Mouse (Mus musculus) adrenal gland, postnatal 10 days (tissue): ENCODE results near the gene Ror1. TPM values are rescaled to one million over a fixed set of nuclear protein-coding genes. Genes with fewer than 3 reads are reported as not detected.

Source experiments
- DNase-seq: peaks from one replicate; pipeline ENCODE4 v3.0.0; 2021; ENCODE audit warnings: mixed read lengths
- total RNA-seq, 2 experiments: library from RNA; stranded (reverse); gene quantifications; 2 replicates each; pipeline ENCODE4 v1.2.3; 2021

Gene Ror1
- total RNA-seq, 2 experiments from 2014 or later = 5.5 to 6.2 TPM

DNA sequence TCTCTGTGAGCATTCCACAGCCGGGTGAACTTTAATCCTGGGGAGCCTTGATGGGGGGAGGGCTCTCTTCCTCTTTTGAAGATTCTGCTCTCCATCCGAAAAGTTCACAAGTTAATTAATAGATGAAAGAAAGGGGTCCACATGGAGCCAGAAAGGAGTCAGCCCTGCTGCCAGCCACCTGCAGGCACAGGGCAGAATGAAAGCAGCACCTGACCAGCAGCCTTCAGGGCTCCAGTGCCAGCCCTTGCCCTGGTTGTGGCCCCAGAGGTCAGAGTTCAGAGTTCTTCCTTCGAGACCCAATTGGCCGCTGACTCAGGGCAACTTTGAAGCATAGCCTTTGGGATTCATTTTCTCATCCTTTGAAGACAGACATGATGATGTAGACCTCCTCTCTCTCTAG is 23.1 kb downstream of the Ror1 start:
- DNase-seq = no peak

DNA sequence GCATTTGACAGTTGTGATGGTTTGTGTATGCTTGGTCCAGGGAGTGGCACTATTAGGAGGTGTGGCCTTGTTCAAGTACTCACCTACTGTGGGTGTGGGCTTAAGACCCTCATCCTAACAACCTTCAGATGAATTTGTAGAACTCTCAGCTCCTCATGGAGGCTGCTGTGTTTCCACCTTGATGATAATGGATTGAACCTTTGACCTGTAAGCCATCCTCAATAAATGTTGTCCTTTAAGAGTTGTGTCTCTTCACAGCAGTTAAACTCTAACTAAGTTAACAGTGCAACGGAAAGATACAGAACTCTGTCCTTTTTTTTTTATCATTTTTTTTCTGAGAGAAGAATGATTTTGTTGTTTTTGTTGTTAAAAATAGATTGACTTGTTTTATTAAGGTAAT is 23.8 kb downstream of the Ror1 start:
- DNase-seq = no peak

DNA sequence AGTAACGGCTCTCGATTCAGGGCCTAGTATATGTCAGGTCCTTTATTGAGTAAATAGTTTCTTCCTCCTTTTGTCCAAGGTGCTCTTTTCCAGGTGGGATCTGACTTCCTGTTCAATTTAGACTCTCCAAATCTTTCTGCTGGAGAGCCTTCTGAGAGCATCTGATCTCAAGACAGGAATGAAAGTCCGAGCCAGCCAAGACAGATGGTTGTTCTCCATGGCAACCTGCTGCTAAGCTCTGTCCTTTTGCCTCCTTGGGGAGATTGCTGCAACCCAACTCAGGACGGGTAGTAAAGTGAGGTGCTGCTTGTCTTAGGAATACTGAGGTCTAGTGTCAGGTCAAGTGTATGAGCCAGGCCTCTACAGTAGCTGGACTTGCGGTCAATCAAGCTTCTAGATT is 25.0 kb downstream of the Ror1 start:
- DNase-seq = no peak

DNA sequence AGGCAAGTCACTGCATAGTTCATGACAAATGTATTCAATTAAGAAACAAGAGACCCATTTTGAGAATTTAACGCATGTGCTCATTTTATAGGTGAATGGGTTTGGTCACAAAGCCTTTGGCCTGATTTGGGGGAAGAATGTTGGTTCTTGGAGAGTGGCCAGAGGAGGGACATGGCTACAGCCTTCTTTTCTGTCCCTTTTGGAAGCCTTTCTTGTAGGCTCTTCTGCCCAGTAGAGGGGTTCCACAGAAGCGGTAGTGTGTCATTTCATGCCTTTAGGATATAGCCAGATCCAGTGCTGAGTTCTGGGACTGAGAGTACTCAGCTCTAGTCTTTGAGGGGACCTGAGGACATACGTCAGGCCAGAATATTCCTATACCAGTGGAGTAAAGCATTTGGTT is 26.8 kb downstream of the Ror1 start:
- DNase-seq = no peak

GRCm38 (mm10) chr4:100123519-100123918 is 27.9 kb downstream of the Ror1 start:
- DNase-seq = no peak

DNA sequence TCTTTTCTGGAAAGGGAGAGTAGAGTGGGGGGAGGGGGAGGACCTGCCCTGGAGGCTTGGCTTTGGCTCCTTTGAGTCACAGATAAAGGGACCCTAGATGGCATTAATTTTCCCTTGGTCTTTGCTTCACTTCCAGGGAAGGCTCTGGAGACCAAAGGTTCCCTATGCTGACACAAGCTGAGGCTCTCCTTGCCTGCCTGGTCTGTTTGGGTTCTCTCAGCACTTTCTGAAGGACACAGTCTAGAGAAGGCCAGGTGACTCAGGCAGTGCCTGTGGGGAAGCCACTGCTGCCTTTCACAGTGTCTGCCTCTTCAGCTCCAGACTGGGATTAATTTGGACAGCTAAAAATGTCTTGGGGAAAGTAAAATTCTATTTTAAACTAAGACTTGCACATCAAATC is 28.5 kb downstream of the Ror1 start:
- peak; percentile 48 for DNase-seq

GRCm38 (mm10) chr4:100124935-100125334 is 29.3 kb downstream of the Ror1 start:
- no peak for DNase-seq

DNA sequence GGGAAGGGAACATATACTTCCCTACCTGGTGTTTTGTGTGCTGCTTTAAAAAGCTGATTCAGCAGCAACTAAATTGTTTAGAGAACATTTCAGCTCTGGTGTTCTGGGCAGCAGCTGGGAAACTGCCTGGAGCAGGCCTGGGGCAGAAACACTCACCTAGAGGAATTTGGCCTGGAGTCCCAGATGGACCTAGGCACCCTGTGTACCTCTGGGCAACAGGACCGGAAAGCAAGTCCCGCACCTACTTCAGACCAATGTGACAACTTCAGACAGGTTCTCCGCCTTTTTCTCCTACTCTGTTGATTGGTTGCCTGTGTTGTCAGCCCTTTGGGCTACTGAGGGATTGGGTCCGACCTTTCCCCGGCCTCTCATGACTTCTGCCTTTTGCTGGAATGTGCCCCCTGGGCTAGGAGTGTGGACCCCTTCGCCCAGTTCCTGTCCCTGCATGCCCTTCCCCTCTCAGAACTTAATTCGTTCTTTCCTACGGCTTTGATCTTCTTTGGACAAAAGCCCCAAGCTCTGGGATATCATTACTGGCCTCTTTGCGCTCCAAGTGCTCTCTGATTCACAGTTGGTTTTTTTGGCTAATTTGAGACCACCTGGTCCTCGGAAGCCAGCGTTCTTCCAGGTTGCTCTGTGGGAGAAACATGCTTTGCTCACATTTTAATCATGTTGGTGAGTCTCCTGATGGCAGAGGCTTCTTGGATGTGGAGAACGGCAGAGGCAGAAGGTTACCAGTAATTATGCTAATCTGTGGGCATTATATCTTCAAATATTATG is 31.1 kb downstream of the Ror1 start:
- no peak for DNase-seq

DNA sequence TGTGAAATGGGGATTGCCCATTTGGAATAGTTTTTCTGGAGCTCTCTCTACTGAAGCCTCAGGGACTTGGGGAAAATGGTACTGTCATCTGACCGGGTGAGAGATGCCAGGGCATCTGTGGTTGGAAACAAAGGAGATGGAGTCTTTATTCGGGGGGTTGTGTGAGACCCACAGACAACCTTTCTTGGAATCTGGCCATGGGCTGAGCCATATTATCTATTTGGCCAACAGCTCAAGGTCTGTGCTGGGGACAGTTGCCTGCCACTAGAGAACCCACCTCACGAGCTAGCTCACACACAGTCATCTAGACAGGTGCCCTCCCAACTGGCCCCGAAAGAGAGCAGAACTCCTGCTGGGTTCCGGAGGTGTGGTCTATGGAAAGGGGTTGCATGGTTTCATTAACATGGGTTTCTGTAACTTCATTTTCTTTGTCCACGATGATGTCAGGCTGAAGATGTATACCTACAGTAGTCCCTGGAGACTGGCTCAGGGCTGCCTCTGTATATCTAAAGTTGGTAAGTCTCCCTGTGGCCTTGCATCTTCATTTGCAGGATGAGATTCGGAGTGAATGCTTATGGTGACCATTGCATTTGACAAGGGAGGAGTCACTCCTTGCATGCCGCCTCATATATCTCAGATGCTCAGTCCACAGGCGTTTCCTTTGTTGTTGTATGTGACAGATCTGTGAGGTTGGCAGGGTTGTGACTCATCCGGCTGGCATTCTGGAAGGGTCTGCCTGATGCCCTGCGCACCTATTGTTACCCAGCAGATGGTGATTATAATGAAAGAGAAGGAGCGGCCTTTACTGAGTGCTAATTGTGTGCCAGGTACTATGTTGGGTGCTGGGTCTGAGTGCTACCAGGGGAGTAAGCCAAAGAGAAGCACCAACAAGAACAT is 32.7 kb downstream of the Ror1 start:
- no peak for DNase-seq

GRCm38 (mm10) chr4:100129201-100129600 is 33.6 kb downstream of the Ror1 start:
- DNase-seq = peak; percentile 52

DNA sequence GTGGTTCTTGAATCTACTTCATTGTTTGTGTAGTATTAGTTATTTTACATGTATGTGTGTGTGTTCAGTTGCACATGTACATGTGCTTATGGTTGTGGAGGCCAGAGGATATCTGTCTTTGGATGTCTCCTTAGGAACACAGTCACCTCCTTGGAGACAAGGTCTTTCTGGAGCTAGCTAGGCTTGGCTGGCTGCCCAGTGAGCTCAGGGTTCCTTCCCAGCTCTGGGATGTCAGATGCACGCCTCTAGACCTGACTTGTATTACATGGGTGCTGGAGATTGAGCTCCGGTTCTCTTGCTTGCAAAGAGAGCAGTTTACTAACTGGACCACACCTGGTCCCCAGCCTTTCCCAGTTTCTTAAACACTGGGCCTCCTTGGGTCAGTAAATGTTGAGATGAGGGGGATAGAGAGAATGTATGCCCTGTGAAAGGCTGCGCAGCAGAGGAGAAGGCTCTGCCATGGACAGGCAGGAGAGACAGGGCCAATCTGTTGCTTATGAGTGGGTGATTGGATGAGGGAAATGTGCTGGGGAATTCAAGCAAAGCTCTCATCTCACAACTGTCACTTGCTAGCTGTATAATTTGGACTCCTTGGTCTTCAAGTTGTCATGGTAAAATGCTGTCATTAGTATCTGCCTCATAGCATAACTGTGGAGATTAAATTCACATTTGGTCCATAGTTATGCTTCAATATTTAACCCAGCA is 35.3 kb downstream of the Ror1 start:
- DNase-seq = peak; percentile 64

DNA sequence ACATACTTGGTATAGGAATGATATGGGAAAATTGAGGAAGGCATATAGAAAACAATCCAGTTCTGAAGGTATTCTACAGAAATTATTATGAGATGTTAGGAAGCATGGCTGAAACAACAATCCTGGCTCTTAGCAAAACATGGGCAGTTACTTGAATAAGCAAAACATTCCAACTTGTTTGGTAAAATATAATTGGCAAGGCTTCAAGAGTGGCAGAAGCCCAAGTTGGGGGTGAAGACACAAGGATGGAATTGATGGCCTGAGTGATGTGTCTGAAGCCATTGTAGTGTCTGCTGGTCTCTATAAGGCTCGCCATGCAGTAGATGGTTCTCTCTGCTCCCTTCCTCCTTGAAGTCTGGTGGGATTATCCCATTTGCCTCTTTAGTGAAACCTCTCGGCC is 35.9 kb downstream of the Ror1 start:
- no peak for DNase-seq

DNA sequence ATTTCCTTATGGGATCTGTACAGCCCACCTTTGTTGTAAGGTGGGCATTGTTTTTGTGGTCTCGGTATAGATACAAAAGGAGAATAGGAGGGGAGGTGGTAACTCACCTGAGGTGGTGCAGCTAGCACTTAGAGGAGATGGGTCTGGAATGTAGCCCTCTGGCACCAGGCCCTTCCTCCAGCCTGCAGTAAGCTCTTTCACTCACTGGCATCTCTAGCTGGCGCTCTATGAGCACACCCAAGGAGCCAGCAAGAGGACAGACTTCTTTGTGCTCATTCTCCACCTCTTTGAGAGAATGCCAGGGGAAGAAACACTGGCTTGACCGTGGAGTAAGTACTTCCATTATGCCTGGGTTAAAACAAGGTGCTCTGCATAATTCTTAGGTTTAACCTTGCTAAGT is 36.7 kb downstream of the Ror1 start:
- DNase-seq = no peak

DNA sequence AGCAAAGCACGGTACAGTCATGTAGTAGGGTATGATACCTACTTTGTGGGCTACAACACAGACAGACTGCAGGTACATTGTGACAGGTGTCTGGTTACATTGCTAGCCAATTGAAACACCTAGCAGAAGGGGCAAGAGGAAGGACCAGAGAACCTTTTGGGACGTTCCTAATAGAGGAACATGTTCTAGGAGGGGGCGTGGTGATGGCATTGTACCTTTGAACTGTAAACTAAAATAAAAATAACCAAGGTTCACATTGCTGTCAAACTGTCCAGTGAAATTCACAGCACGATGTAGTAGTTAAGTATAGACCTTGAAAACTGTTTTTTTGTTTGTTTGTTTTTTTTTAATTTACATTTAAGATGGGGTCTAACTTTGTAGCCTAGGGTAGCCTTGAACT is 40.5 kb downstream of the Ror1 start:
- no peak for DNase-seq

DNA sequence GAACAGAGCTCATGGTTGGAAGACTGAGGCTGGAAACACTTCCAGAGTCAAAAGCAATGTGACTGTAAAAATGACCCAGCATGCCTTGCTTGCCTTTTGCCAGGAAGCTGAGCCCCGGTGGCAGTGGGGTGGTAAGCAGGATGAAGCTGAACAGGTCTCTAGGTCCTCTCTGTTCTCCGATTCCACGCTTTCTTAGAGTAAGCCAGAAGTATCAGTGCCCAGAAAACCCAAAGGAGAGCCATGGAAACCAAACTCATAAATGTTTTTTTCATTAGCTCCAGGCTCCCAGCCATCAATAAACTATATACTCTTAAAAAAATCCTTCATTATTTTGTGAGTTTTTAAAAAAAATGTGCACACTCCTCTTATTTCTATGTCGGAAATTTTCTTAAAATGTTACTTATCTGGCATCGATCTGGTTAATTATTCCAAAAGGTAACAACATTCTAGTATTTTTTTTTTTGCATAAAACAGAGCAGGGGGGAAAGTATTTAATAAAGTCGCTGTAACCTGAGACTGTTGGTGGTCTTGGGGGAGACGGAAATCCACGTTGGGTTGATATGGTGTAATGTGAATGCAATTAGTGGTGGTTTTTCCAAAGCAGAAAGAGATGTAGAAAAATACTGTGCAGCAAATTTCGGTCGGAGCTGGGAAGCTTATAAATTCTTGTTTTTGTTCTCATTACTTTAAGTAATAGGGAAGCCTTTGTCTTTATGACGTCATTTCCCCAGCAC is 41.7 kb downstream of the Ror1 start:
- no peak for DNase-seq

- DNase-seq = no peak
Observed at GRCm38 (mm10) chr4:100141626-100142025, 46.0 kb downstream of the Ror1 start.

DNA sequence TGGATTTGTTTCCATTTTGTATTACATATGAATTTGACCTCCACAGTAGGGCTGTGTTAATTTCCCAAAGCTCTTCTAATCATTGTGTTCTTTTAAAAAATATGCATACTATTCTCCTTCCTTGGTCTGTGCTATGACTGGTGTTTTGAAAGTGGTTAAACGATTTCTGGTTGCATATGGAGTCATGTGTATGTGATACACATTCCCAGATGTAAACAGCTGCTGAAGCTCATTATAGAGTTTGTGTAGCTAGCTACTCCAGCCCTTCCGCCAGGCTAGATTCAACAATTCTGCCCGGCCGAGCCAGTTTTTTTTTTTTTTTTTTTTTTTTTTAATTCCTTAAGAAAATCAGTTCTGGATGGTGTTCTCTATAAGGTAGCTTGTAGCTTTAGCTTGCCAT is 49.2 kb downstream of the Ror1 start:
- no peak for DNase-seq

DNA sequence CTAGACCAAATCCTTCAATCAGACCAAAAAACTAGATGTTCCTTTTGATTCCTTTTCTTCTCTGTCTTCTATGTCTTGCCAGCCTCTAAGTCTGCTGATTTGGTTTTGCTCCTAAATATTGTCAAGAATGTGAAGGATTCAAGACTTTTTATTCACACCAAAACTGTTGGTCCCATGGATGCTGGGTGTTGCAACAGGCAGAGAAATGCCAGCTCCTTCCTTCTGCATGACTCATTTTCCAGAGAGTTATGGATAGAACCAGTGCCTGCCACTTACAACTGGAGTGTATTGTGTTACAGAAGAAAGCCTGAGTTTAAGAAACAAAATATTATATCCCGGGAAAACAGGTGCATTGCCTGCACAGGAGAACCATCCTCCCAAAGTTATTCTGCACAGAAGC is 55.2 kb downstream of the Ror1 start:
- no peak for DNase-seq

- DNase-seq = no peak
Observed at GRCm38 (mm10) chr4:100154560-100155130, 59.1 kb downstream of the Ror1 start.

DNA sequence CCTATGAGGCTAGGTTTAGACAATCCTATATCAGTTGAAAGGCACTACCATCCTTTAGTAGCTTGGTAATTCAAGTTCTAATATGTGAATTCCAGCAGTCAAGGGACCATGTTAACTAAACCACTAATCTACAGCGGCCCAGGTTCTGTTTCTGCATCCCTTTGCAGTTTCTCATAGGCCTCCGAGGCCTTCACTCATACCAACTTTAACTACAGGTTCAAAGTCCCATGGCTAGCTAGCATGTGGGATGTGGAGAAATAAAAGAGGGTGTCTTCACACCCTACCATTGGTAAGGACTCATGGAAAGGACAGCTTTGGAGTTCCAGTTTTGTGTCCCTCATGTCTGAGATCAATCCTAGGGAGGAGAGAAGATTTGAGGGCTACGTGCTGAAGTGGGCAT is 60.1 kb downstream of the Ror1 start:
- no peak for DNase-seq

- DNase-seq = no peak
Observed at GRCm38 (mm10) chr4:100158401-100158800, 62.8 kb downstream of the Ror1 start.

DNA sequence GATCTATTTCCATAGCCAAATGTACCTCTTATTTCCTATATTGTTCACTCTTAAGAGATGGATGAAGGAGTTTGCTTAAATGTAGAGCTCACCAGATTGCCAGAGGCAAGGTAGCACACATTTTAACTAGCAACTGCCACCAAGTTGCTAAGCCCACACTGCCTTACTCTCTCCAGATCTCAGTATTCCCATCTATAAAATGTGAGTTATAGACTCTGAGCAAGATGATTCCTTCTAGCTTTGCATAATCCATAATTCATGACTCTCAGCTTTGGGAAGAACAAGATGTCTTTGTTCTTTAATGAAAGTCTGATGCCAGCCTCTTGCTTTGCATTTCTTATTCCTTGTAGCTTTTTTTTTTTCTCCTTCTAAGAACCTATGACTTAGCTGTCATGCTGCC is 64.6 kb downstream of the Ror1 start:
- DNase-seq = no peak
